Mouse (Mus musculus) liver, adult (tissue): ENCODE measurements around the gene Map3k13.

Experiments used
- GATA4 ChIP-seq: IDR thresholded peaks from 2 replicates; pipeline ENCODE4 v1.6.1; 2014; ENCODE audit warnings: mild to moderate bottlenecking, low read length; ENCODE audit not compliant: insufficient replicate concordance

Gene Map3k13

GRCm38 (mm10) chr16:21858163-21858562 is 64.0 kb downstream of the Map3k13 start:
- TF ChIP-seq GATA4, result no peak

- no peak for TF ChIP-seq GATA4
These were observed 64.7 kb downstream of the Map3k13 start for GRCm38 (mm10) chr16:21858882-21859281.

GRCm38 (mm10) chr16:21862448-21862847 is 68.3 kb downstream of the Map3k13 start:
- no peak for TF ChIP-seq GATA4

- no peak for TF ChIP-seq GATA4
These were observed 71.3 kb downstream of the Map3k13 start for GRCm38 (mm10) chr16:21865250-21865982.

GRCm38 (mm10) chr16:21865983-21866575 is 71.9 kb downstream of the Map3k13 start:
- TF ChIP-seq GATA4, result no peak

- no peak for TF ChIP-seq GATA4
These were observed 73.6 kb downstream of the Map3k13 start for GRCm38 (mm10) chr16:21867727-21868126.

GRCm38 (mm10) chr16:21868651-21869050 is 74.5 kb downstream of the Map3k13 start:
- TF ChIP-seq GATA4, result no peak

GRCm38 (mm10) chr16:21869879-21870278 is 75.7 kb downstream of the Map3k13 start:
- no peak for TF ChIP-seq GATA4

GRCm38 (mm10) chr16:21877735-21878134 is 83.6 kb downstream of the Map3k13 start:
- TF ChIP-seq GATA4, result no peak

- TF ChIP-seq GATA4, result no peak
These were observed 84.7 kb downstream of the Map3k13 start for GRCm38 (mm10) chr16:21878834-21879233.

GRCm38 (mm10) chr16:21881181-21881580 is 87.0 kb downstream of the Map3k13 start:
- TF ChIP-seq GATA4, result no peak

GRCm38 (mm10) chr16:21881582-21882259 is 87.6 kb downstream of the Map3k13 start:
- no peak for TF ChIP-seq GATA4

- no peak for TF ChIP-seq GATA4
These were observed 93.5 kb downstream of the Map3k13 start for GRCm38 (mm10) chr16:21887601-21888000.

- no peak for TF ChIP-seq GATA4
These were observed 99.7 kb downstream of the Map3k13 start for GRCm38 (mm10) chr16:21893890-21894289.

- TF ChIP-seq GATA4, result no peak
These were observed 107.1 kb downstream of the Map3k13 start for GRCm38 (mm10) chr16:21901286-21901685.

- TF ChIP-seq GATA4, result no peak
These were observed 110.5 kb downstream of the Map3k13 start for GRCm38 (mm10) chr16:21904636-21905035.
